In genomic region chr6:34780231-34780942, GRCm38 (mm10) we compare ENCODE assay signal across 7 mouse cellular contexts. TPM values are rescaled to one million over a fixed set of nuclear protein-coding genes. Genes with fewer than 3 reads are reported as not detected.
DNase-seq lines count a peak whose midpoint lies in the region; ATAC-seq lines count a peak whose summit lies in the region.

TSS of gene Agbl3 (plus strand) at chr6:34780432.

- H3K9ac ChIP-seq in intestine, embryonic 15.5 days = peak within 1 kb of the TSS; percentile 77

- WGBS in intestine, embryonic 15.5 days = under 1% methylated on average over 65 of the region's 81 CpGs
- under 1% methylated on average over 80 of the region's 81 CpGs for WGBS in midbrain, embryonic 10.5 days

- peak within 1 kb of the TSS; percentile 81 for H3K4me2 ChIP-seq in intestine, embryonic 15.5 days (replicated peaks)

- no peaks in the 10 kb centered on the region for H3K4me1 ChIP-seq in intestine, embryonic 15.5 days (replicated peaks)
- H3K4me1 ChIP-seq in midbrain, embryonic 10.5 days = peaks cover 11% of the 10 kb centered on the region

- DNase-seq in adrenal gland, adult 2 months = peak; percentile 95
- DNase-seq in embryo, embryonic 11.5 days (ENCODE audit: low read depth, low spot score) = peak; percentile 94
- peak; percentile 93 for DNase-seq in gastrocnemius, postnatal 36 days
- DNase-seq in left cerebral cortex, postnatal 25 days (ENCODE audit: low spot score in 2 of 2) = peak; percentile 92 to 95
- DNase-seq in midbrain, embryonic 10.5 days (ENCODE audit: low spot score) = peak; percentile 95
- peak; percentile 95 for DNase-seq in right cerebral cortex, postnatal 4 days

- peak; percentile 95 for ATAC-seq in intestine, embryonic 15.5 days

- H3K4me3 ChIP-seq in intestine, embryonic 15.5 days (replicated peaks) = peak within 1 kb of the TSS; percentile 63
- H3K4me3 ChIP-seq in midbrain, embryonic 10.5 days = peak within 1 kb of the TSS; percentile 71

- no peaks in the 10 kb centered on the region for H3K9me3 ChIP-seq in intestine, embryonic 15.5 days
- no peaks in the 10 kb centered on the region for H3K9me3 ChIP-seq in midbrain, embryonic 10.5 days (replicated peaks)

- intact Hi-C loops in gastrocnemius, postnatal 36 days (cut with DNase I) = loop anchor here (2.0 kb wide), 1 partner anchor 96 kb away; no protein-coding TSS in a partner anchor
- intact Hi-C loops in left cerebral cortex, postnatal 25 days (cut with DNase I) = loop anchor here (1.0 to 5.0 kb wide), 2 partner anchors 52 to 98 kb away; partner anchors contain the start of gene Cyren

- H3K27ac ChIP-seq in intestine, embryonic 15.5 days = peak within 1 kb of the TSS; percentile 97
- peak within 1 kb of the TSS; percentile 96 for H3K27ac ChIP-seq in midbrain, embryonic 10.5 days (replicated peaks)

- no peaks in the 10 kb centered on the region for H3K27me3 ChIP-seq in intestine, embryonic 15.5 days (replicated peaks)
- H3K27me3 ChIP-seq in midbrain, embryonic 10.5 days (ENCODE audit: low read depth, poor library complexity, severe bottlenecking) = peaks cover 7% of the 10 kb centered on the region; the same call in 1 of the 2 replicates

- no peaks in the 10 kb centered on the region for H3K36me3 ChIP-seq in intestine, embryonic 15.5 days
- no peaks in the 10 kb centered on the region for H3K36me3 ChIP-seq in midbrain, embryonic 10.5 days

RNA-seq across cellular contexts. Expression of gene Agbl3, which starts in this region (rescaled TPM):
- 10 to 100 TPM; 10.0 to 15.8 TPM for total RNA-seq in adrenal gland, adult 2 months (2021)
- polyA plus RNA-seq in adrenal gland, adult 2 months (2012; rRNA removed) = 4.2 and 4.9 TPM in 2 replicates
- total RNA-seq in gastrocnemius, postnatal 36 days (2021) = 1 to 10 TPM; 1.0 to 1.8 TPM
- polyA plus RNA-seq in intestine, embryonic 15.5 days (2015; fragmentation: Nextera tagmentation; extraction: Ambion mirVana) = 4.0 and 4.7 TPM in 2 replicates
- total RNA-seq in left cerebral cortex, postnatal 25 days (2021) = 10 to 100 TPM; 15.6 to 16.7 TPM
- 2.9 and 4.7 TPM in 2 replicates for polyA plus RNA-seq in midbrain, embryonic 10.5 days (2016; fragmentation: Nextera tagmentation; extraction: Ambion mirVana)

Comparison
In these comparisons a context has a peak if more than half of its experiments do, and no peak if none do; other contexts are left out.
1. Peak in every context shown above with its lines: DNase-seq, ATAC-seq, H3K4me3 ChIP-seq and H3K27ac ChIP-seq.